Mouse (Mus musculus) MEL (cell line): ENCODE data around the gene Gspt2. TPM values are rescaled to one million over a fixed set of nuclear protein-coding genes. Genes with fewer than 3 reads are reported as not detected.

Experiments
- DNase-seq: peaks from one replicate; pipeline ENCODE4 v3.0.0; 2011; ENCODE audit warnings: low read depth, low spot score
- H3K27ac ChIP-seq: 2 replicates; pipeline ENCODE4 v1.5.1; 2012; ENCODE audit warnings: low read depth, mild to moderate bottlenecking, control low read depth, low read length, moderate library complexity; ENCODE audit not compliant: control insufficient read depth
- H3K27me3 ChIP-seq, 2 experiments: fragments of 150-350 bp in 1 of 2; sonication (generic) in 1 of 2; 2 replicates each; pipeline ENCODE4 v1.6.1; 2012; ENCODE audit warnings: low read length in 2 of 2, mild to moderate bottlenecking in 2 of 2, improper control_type of control experiment in 1 of 2, moderate library complexity in 1 of 2; ENCODE audit not compliant: insufficient read depth in 2 of 2, control insufficient read depth in 1 of 2
- H3K36me3 ChIP-seq, 2 experiments: 2 replicates each; pipeline ENCODE4 v1.6.1; 2012 to 2014; ENCODE audit warnings: low read length in 2 of 2, improper control_type of control experiment in 1 of 2, inconsistent platforms in 1 of 2, mild to moderate bottlenecking in 1 of 2; ENCODE audit not compliant: insufficient read depth in 2 of 2, control insufficient read depth in 1 of 2
- H3K4me1 ChIP-seq, 2 experiments: fragments of 150-350 bp in 1 of 2; sonication (generic) in 1 of 2; 2 replicates each; pipeline ENCODE4 v1.6.1; 2012; ENCODE audit warnings: low read length in 2 of 2, improper control_type of control experiment in 1 of 2, mild to moderate bottlenecking in 1 of 2; ENCODE audit not compliant: insufficient read depth in 2 of 2, control insufficient read depth in 1 of 2
- H3K4me3 ChIP-seq, 2 experiments: fragments of 150-350 bp in 1 of 2; sonication (generic) in 1 of 2; 2 replicates each; pipeline ENCODE4 v1.5.1; 2012; ENCODE audit warnings: low read depth in 2 of 2, low read length in 2 of 2, mild to moderate bottlenecking in 2 of 2, moderate library complexity in 2 of 2, control low read depth in 1 of 2, improper control_type of control experiment in 1 of 2; ENCODE audit not compliant: control insufficient read depth in 1 of 2, insufficient read depth in 1 of 2
- H3K79me2 ChIP-seq: 2 replicates; pipeline ENCODE4 v1.6.1; 2012; ENCODE audit warnings: mild to moderate bottlenecking, low read length, moderate library complexity; ENCODE audit not compliant: control insufficient read depth, poor library complexity, insufficient read depth
- H3K9ac ChIP-seq: 2 replicates; pipeline ENCODE4 v1.6.1; 2012; ENCODE audit warnings: low read depth, mild to moderate bottlenecking, control low read depth, low read length, moderate library complexity; ENCODE audit not compliant: control insufficient read depth, poor library complexity, severe bottlenecking
- H3K9me3 ChIP-seq: fragments of 150-350 bp; sonication (generic); replicated peaks from 2 replicates; pipeline ENCODE4 v1.6.1; 2012; ENCODE audit warnings: mild to moderate bottlenecking, low read length, improper control_type of control experiment, moderate library complexity; ENCODE audit not compliant: insufficient read depth
- CHD2 ChIP-seq: IDR thresholded peaks from 2 replicates; pipeline ENCODE4 v1.6.1; 2011; ENCODE audit warnings: low read length, improper control_type of control experiment
- CTCF ChIP-seq, 3 experiments: IDR thresholded peaks in 2 of 3; conservative IDR thresholded peaks in 1 of 3; 2 replicates each; pipeline ENCODE4 v1.5.1; 2011 to 2012; ENCODE audit warnings: low read length in 3 of 3, low read depth in 2 of 3, mild to moderate bottlenecking in 2 of 3, improper control_type of control experiment in 1 of 3, inconsistent platforms in 1 of 3, mixed read lengths in 1 of 3, moderate library complexity in 1 of 3; ENCODE audit not compliant: control insufficient read depth in 1 of 3, insufficient read depth in 1 of 3, poor library complexity in 1 of 3, severe bottlenecking in 1 of 3
- E2F4 ChIP-seq: IDR thresholded peaks from 2 replicates; pipeline ENCODE4 v1.6.1; 2011; ENCODE audit warnings: low read depth, low read length, improper control_type of control experiment, borderline replicate concordance
- ETS1 ChIP-seq: IDR thresholded peaks from 2 replicates; pipeline ENCODE4 v1.6.1; 2012; ENCODE audit warnings: low read depth, mild to moderate bottlenecking, inconsistent platforms, low read length, improper control_type of control experiment, moderate library complexity
- GABPA ChIP-seq: IDR thresholded peaks from 2 replicates; pipeline ENCODE4 v1.6.1; 2012; ENCODE audit warnings: low read depth, mild to moderate bottlenecking, inconsistent platforms, low read length, improper control_type of control experiment, moderate library complexity
- GATA1 ChIP-seq: IDR thresholded peaks from 2 replicates; pipeline ENCODE4 v1.6.1; 2011; ENCODE audit warnings: low read depth, low read length, improper control_type of control experiment
- JUND ChIP-seq: IDR thresholded peaks from 2 replicates; pipeline ENCODE4 v1.6.1; 2011; ENCODE audit warnings: low read depth, mild to moderate bottlenecking, improper control_type of control experiment, low read length
- MAFK ChIP-seq: IDR thresholded peaks from 2 replicates; pipeline ENCODE4 v1.6.1; 2011; ENCODE audit warnings: low read depth, mild to moderate bottlenecking, low read length, improper control_type of control experiment, borderline replicate concordance
- MAX ChIP-seq: IDR thresholded peaks from 2 replicates; pipeline ENCODE4 v1.6.1; 2011; ENCODE audit warnings: low read length, improper control_type of control experiment
- MEF2A ChIP-seq: IDR thresholded peaks from 2 replicates; pipeline ENCODE4 v1.6.1; 2014; ENCODE audit warnings: low read depth, mild to moderate bottlenecking, inconsistent platforms, low read length, improper control_type of control experiment; ENCODE audit not compliant: poor library complexity, insufficient replicate concordance, severe bottlenecking; ENCODE audit errors: extremely low read depth
- MXI1 ChIP-seq: IDR thresholded peaks from 2 replicates; pipeline ENCODE4 v1.6.1; 2011; ENCODE audit warnings: mild to moderate bottlenecking, low read depth, low read length, improper control_type of control experiment
- MYB ChIP-seq: IDR thresholded peaks from 2 replicates; pipeline ENCODE4 v1.6.1; 2011; ENCODE audit warnings: mild to moderate bottlenecking, low read depth, low read length, improper control_type of control experiment
- MYC ChIP-seq: IDR thresholded peaks from 2 replicates; pipeline ENCODE4 v1.6.1; 2011; ENCODE audit warnings: low read depth, mild to moderate bottlenecking, low read length, improper control_type of control experiment, moderate library complexity
- NRF1 ChIP-seq: IDR thresholded peaks from 2 replicates; pipeline ENCODE4 v1.6.1; 2014; ENCODE audit warnings: low read depth, mild to moderate bottlenecking, inconsistent platforms, low read length, improper control_type of control experiment, moderate library complexity; ENCODE audit not compliant: poor library complexity, insufficient read depth, severe bottlenecking
- RAD21 ChIP-seq: IDR thresholded peaks from 2 replicates; pipeline ENCODE4 v1.6.1; 2011; ENCODE audit warnings: mild to moderate bottlenecking, low read depth, low read length, improper control_type of control experiment
- RCOR1 ChIP-seq: IDR thresholded peaks from 2 replicates; pipeline ENCODE4 v1.6.1; 2012; ENCODE audit warnings: low read depth, mild to moderate bottlenecking, inconsistent platforms, low read length, improper control_type of control experiment
- SIN3A ChIP-seq: IDR thresholded peaks from 2 replicates; pipeline ENCODE4 v1.6.1; 2012; ENCODE audit warnings: low read length, improper control_type of control experiment, inconsistent platforms
- SMC3 ChIP-seq: IDR thresholded peaks from 2 replicates; pipeline ENCODE4 v1.6.1; 2011; ENCODE audit warnings: low read depth, low read length, improper control_type of control experiment
- TBP ChIP-seq: IDR thresholded peaks from 2 replicates; pipeline ENCODE4 v1.8.0; 2011; ENCODE audit warnings: low read depth, low read length, improper control_type of control experiment
- TCF12 ChIP-seq: IDR thresholded peaks from 2 replicates; pipeline ENCODE4 v1.6.1; 2014; ENCODE audit warnings: low read depth, mild to moderate bottlenecking, inconsistent platforms, low read length, improper control_type of control experiment, moderate library complexity
- USF2 ChIP-seq, 2 experiments: IDR thresholded peaks; 2 replicates each; pipeline ENCODE4 v1.6.1; 2011 to 2012; ENCODE audit warnings: improper control_type of control experiment in 2 of 2, low read length in 2 of 2, borderline replicate concordance in 1 of 2, inconsistent platforms in 1 of 2, low read depth in 1 of 2, mild to moderate bottlenecking in 1 of 2; ENCODE audit not compliant: insufficient read depth in 1 of 2
- polyA plus RNA-seq, 2 experiments: library from polyadenylated mRNA; stranded (reverse) in 1 of 2; unstranded in 1 of 2; fragments of >175 nt in 1 of 2; fragments of >200 nt in 1 of 2; gene quantifications; 2 replicates each; pipeline versions ENCODE4 v1.2.1 to v1.2.4; 2012; ENCODE audit warnings: low replicate concordance in 2 of 2, low read depth in 1 of 2; ENCODE audit not compliant: insufficient read length in 2 of 2, insufficient read depth in 1 of 2, missing spikeins in 1 of 2
- total RNA-seq: library from RNA; depleted of rRNA; stranded (reverse); fragments of 300-350 nt; gene quantifications from 2 replicates; pipeline ENCODE4 v1.2.3, GENCODE M21; 2012; rRNA removed

The Gspt2 gene
- total RNA-seq (not detected in 2 replicates), polyA plus RNA-seq (not detected)

GRCm38 (mm10) chrX:94635961-94636563 lies at the start of gene Gspt2:
Gspt2 (plus strand) TSS chrX:94636069.
- no peaks in the 10 kb centered on the region for H3K27me3 ChIP-seq
- no peaks in the 10 kb centered on the region for H3K4me1 ChIP-seq
- no peak within 1 kb of the TSS for H3K4me3 ChIP-seq
- no peaks in the 10 kb centered on the region for H3K9me3 ChIP-seq
- no peaks in the 10 kb centered on the region for H3K36me3 ChIP-seq
- H3K27ac ChIP-seq = no peak within 1 kb of the TSS
- no peaks in the 10 kb centered on the region for H3K79me2 ChIP-seq
- no peak within 1 kb of the TSS for H3K9ac ChIP-seq
- TF ChIP-seq GABPA = no peak
- TF ChIP-seq SIN3A = no peak
- no peak for TF ChIP-seq JUND
- TF ChIP-seq GATA1 = no peak
- no peak for TF ChIP-seq MAFK
- no peak for TF ChIP-seq SMC3
- TF ChIP-seq TCF12 = no peak
- no peak for TF ChIP-seq TBP
- TF ChIP-seq CHD2 = no peak
- TF ChIP-seq MYB = no peak
- TF ChIP-seq MAX = no peak
- TF ChIP-seq RCOR1 = no peak
- no peak for TF ChIP-seq ETS1
- no peak for TF ChIP-seq MXI1
- no peak for TF ChIP-seq MYC
- no peak for TF ChIP-seq USF2 (IDR thresholded peaks at IDR 0.05; ENCODE audit: borderline replicate concordance in 1 of 2, insufficient read depth in 1 of 2, low read depth in 1 of 2, low read length in 2 of 2)
- DNase-seq = no peak

GRCm38 (mm10) chrX:94624835-94625803 lies 10.8 kb upstream of the Gspt2 start:
- Histone ChIP-seq H3K4me3 (no peak overlapping the region), H3K36me3 (no peaks in the 10 kb centered on the region), H3K9ac (no peak overlapping the region), H3K4me1 (no peaks in the 10 kb centered on the region), H3K9me3 (no peaks in the 10 kb centered on the region), H3K79me2 (no peaks in the 10 kb centered on the region), H3K27me3 (peaks cover 0 to 3% of the 10 kb centered on the region in 2 experiments; a peak in 1 of 4 replicates), H3K27ac (no peak overlapping the region)
- DNase-seq = peak; percentile 4
- no peak for TF ChIP-seq E2F4
- peak; percentile 2; the same call in 1 of the 2 replicates for TF ChIP-seq RAD21
- no peak for TF ChIP-seq TBP
- TF ChIP-seq CTCF (IDR thresholded peaks at IDR 0.05 in 2 of 3, conservative IDR thresholded peaks at IDR 0.05 in 1 of 3; ENCODE audit: control insufficient read depth in 1 of 3, insufficient read depth in 1 of 3, low read depth in 2 of 3, low read length in 3 of 3, poor library complexity in 1 of 3, severe bottlenecking in 1 of 3) = peak in 1 of 3 experiments; percentile 12; a peak in 2 of 6 replicates
- TF ChIP-seq MXI1 = no peak
- no peak for TF ChIP-seq NRF1
- TF ChIP-seq USF2 (IDR thresholded peaks at IDR 0.05; ENCODE audit: borderline replicate concordance in 1 of 2, insufficient read depth in 1 of 2, low read depth in 1 of 2, low read length in 2 of 2) = no peak
- TF ChIP-seq MYB = no peak
- TF ChIP-seq MEF2A = no peak
- TF ChIP-seq ETS1 = no peak
- TF ChIP-seq TCF12 = no peak
- TF ChIP-seq MYC = no peak
